Mouse (Mus musculus) C2C12 (cell line): ENCODE data around the gene Hsd17b3.

Source experiments
- CTCF ChIP-seq: IDR thresholded peaks from one replicate; pipeline ENCODE4 v1.5.1; 2011; ENCODE audit not compliant: control insufficient read depth, insufficient read depth, insufficient read length
- FOSL1 ChIP-seq: IDR thresholded peaks from one replicate; pipeline ENCODE4 v1.8.0; 2011; ENCODE audit warnings: mild to moderate bottlenecking, low read length; ENCODE audit not compliant: poor library complexity, insufficient read depth, severe bottlenecking
- MAX ChIP-seq: IDR thresholded peaks from one replicate; pipeline ENCODE4 v1.6.1; 2011; ENCODE audit warnings: mild to moderate bottlenecking, control low read depth
- MYOG ChIP-seq: IDR thresholded peaks from one replicate; pipeline ENCODE4 v1.6.1; 2011; ENCODE audit not compliant: control insufficient read depth, insufficient read length; ENCODE audit errors: extremely low read depth

- TF ChIP-seq MAX (no peak), CTCF (no peak), MYOG (no peak), FOSL1 (no peak)
Measured at GRCm38 (mm10) chr13:64107105-64107504, 18.1 kb upstream of the Hsd17b3 start.
